Mouse (Mus musculus) lung, postnatal 0 days (tissue): ENCODE measurements around the gene 6430531B16Rik.

Experiments used
- CTCF ChIP-seq: IDR thresholded peaks from 2 replicates; pipeline ENCODE4 v1.5.1; 2016; ENCODE audit warnings: antibody characterized with exemption, mild to moderate bottlenecking
- EP300 ChIP-seq: IDR thresholded peaks from 2 replicates; pipeline ENCODE4 v1.6.1; 2016; ENCODE audit warnings: antibody characterized with exemption, mild to moderate bottlenecking, control low read depth

GRCm38 (mm10) chr7:139937138-139937537, 41.4 kb downstream of the 6430531B16Rik start:
- TF ChIP-seq EP300 (no peak), CTCF (no peak)
